Mouse (Mus musculus) adrenal gland, postnatal 14 days (tissue): ENCODE data around the gene Hist1h4j. TPM values are rescaled to one million over a fixed set of nuclear protein-coding genes. Genes with fewer than 3 reads are reported as not detected.
"Not testable (repeated sequence)": the region's sequence is repeated elsewhere in the genome, so short reads cannot be mapped to it uniquely, and the experiment has no call there.

Source experiments
- DNase-seq: peaks from one replicate; pipeline ENCODE4 v3.0.0; 2021; ENCODE audit warnings: mixed read lengths
- microRNA-seq, 2 experiments: library from miRNA; unstranded; fragments of <30 nt; microRNA quantifications; one replicate each; pipeline ENCODE4 v1.2.0; 2021
- total RNA-seq: library from RNA; stranded (reverse); gene quantifications from 2 replicates; pipeline ENCODE4 v1.2.3, GENCODE M21; 2021

The Hist1h4j gene
- total RNA-seq, 1 experiment from 2014 or later, result 49.4 TPM

GRCm38 (mm10) chr13:21781639-21782038 is 46.8 kb downstream of the Hist1h4j start:
- DNase-seq, result no peak

- DNase-seq, result not testable (repeated sequence)
These were observed 47.7 kb downstream of the Hist1h4j start for GRCm38 (mm10) chr13:21782361-21783254.

DNA sequence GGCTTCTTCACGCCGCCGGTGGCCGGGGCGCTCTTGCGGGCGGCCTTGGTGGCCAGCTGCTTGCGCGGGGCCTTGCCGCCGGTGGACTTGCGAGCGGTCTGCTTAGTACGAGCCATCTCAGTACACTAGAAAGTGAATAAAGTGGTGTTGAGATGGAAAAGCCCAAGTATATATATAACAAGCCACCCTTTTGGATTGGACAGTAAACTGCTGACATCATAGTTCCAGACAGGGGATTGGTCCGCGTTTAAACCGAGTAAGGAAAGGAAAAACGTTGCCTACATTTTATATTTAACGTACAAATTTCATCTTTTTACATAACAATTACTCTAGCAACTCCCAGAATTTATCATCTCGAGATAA is 48.4 kb downstream of the Hist1h4j start, which contains the start of gene Hist1h3i:
Gene Hist1h3i, minus strand, starts transcription at position 116 of the 363 bp plus-strand sequence.
- DNase-seq, result peak; percentile 66

DNA sequence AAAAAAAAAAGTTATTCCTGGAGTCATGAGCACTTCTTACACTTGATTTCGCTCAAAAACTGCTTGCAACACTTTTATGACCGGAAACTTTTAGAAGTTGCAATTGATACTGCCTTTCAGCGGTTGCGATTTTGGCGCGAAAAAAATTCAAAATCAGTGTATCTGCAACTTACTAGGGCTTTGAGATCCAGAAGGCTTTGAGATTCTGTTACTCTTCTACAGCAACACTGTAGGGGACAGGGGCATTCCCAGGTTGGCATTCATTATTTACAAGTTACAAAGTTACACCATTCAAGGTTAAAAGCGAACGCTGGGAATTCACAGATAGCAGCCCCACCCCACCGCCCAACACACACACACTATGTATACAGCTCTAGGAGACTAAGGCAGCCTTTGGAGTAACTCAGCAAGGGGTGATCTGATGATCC is 48.9 kb downstream of the Hist1h4j start:
- DNase-seq, result peak; percentile 48

GRCm38 (mm10) chr13:21784311-21784710 is 49.4 kb downstream of the Hist1h4j start:
- DNase-seq, result no peak

Small RNA genes lying within 50 kb of the gene (microRNA-seq; reads per million reads assigned to microRNA genes)
- gene Gm44357 (0 reads per million in 2 experiments), gene Gm44367 (0 reads per million in 2 experiments), gene Gm44454 (0 reads per million in 2 experiments)

Other genes starting within 250 kb of the Hist1h4j start
- 16.7 and 18.3 TPM in 2 replicates for gene AK157302, start 239.8 kb upstream of the Hist1h4j start, total RNA-seq
- 174 and 184 TPM in 2 replicates for gene Gm11273, start 233.6 kb upstream of the Hist1h4j start, total RNA-seq
- 17.4 and 20.4 TPM in 2 replicates for gene Zkscan8, start 203.9 kb upstream of the Hist1h4j start, total RNA-seq
- gene Olfr1366, start 192.3 kb upstream of the Hist1h4j start, total RNA-seq, result not detected in 2 replicates
- gene Olfr1535, start 175.2 kb upstream of the Hist1h4j start, total RNA-seq, result not detected in 2 replicates
- not detected in 2 replicates for gene Olfr1364, start 153.3 kb upstream of the Hist1h4j start, total RNA-seq
- not detected in 2 replicates for gene Olfr1362, start 121.0 kb upstream of the Hist1h4j start, total RNA-seq
- gene Olfr11, start 92.5 kb upstream of the Hist1h4j start, total RNA-seq, result not detected in 2 replicates
- not detected in 2 replicates for gene Olfr1361, start 71.7 kb upstream of the Hist1h4j start, total RNA-seq
- gene Olfr1360, start 57.7 kb upstream of the Hist1h4j start, total RNA-seq, result not detected in 2 replicates
- not detected in 2 replicates for gene Olfr1359, start 37.0 kb upstream of the Hist1h4j start, total RNA-seq
- 191 and 254 TPM in 2 replicates for gene Hist1h2bl, start 18.9 kb upstream of the Hist1h4j start, total RNA-seq
- gene Hist1h2ai, start 18.6 kb upstream of the Hist1h4j start, total RNA-seq, result 129 and 184 TPM in 2 replicates
- gene Hist1h3h, start 17.4 kb upstream of the Hist1h4j start, total RNA-seq, result 287 and 324 TPM in 2 replicates
- gene Hist1h2bm, start 13.0 kb upstream of the Hist1h4j start, total RNA-seq, result 57.9 and 74.0 TPM in 2 replicates
- gene Hist1h4k, start 15.4 kb downstream of the Hist1h4j start, total RNA-seq, result 468 and 533 TPM in 2 replicates
- gene Hist1h2ak, start 18.8 kb downstream of the Hist1h4j start, total RNA-seq, result 72.0 and 91.7 TPM in 2 replicates
- gene Hist1h2bn, start 19.1 kb downstream of the Hist1h4j start, total RNA-seq, result 127 and 142 TPM in 2 replicates
- 129 and 152 TPM in 2 replicates for gene Hist1h1b, start 45.6 kb downstream of the Hist1h4j start, total RNA-seq
- 215 and 253 TPM in 2 replicates for gene Hist1h3i, start 48.3 kb downstream of the Hist1h4j start, total RNA-seq
- gene Hist1h2an, start 52.2 kb downstream of the Hist1h4j start, total RNA-seq, result 38.5 and 43.6 TPM in 2 replicates
- gene Hist1h2bp, start 52.4 kb downstream of the Hist1h4j start, total RNA-seq, result 68.9 and 94.7 TPM in 2 replicates
- 128 and 131 TPM in 2 replicates for gene Hist1h2bq, start 75.1 kb downstream of the Hist1h4j start, total RNA-seq
- not detected in 2 replicates for gene Hist1h2ao, start 75.4 kb downstream of the Hist1h4j start, total RNA-seq
- gene Hist1h4m, start 76.7 kb downstream of the Hist1h4j start, total RNA-seq, result 417 and 512 TPM in 2 replicates
- 37.8 and 56.1 TPM in 2 replicates for gene Hist1h4n, start 97.1 kb downstream of the Hist1h4j start, total RNA-seq
- gene Hist1h2ap, start 98.4 kb downstream of the Hist1h4j start, total RNA-seq, result 319 and 352 TPM in 2 replicates
- gene Hist1h2br, start 98.7 kb downstream of the Hist1h4j start, total RNA-seq, result 132 and 133 TPM in 2 replicates
- 1.3 and 1.7 TPM in 2 replicates for gene Zfp184, start 210.0 kb downstream of the Hist1h4j start, total RNA-seq
- gene Pom121l2, start 246.1 kb downstream of the Hist1h4j start, total RNA-seq, result not detected in 2 replicates